Mouse (Mus musculus) heart, postnatal 36 days (tissue): Measurements from ENCODE around the gene Lbp. TPM values are rescaled to one million over a fixed set of nuclear protein-coding genes. Genes with fewer than 3 reads are reported as not detected.

Experiments
- total RNA-seq, 2 experiments: library from RNA; stranded (reverse); gene quantifications; 2 replicates each; pipeline ENCODE4 v1.2.3; 2021

Gene Lbp
- total RNA-seq, 2 experiments from 2014 or later = 6.8 to 7.2 TPM

Other genes with a start within 250 kb of the Lbp start
- gene Tgm2, start 160.1 kb upstream of the Lbp start, total RNA-seq = 100 to 1,000 TPM; 237 to 310 TPM
- gene D630003M21Rik, start 77.3 kb upstream of the Lbp start, total RNA-seq = 1 to 10 TPM; 5.6 to 6.2 TPM
- not detected for gene Bpi, start 48.4 kb upstream of the Lbp start, total RNA-seq
- not detected for gene Snhg11, start 69.1 kb downstream of the Lbp start, total RNA-seq
- gene Ralgapb, start 103.4 kb downstream of the Lbp start, total RNA-seq = 10 to 100 TPM; 33.1 to 34.6 TPM
- gene Adig, start 196.1 kb downstream of the Lbp start, total RNA-seq = 1 to 10 TPM; 3.0 to 3.7 TPM
- not detected for gene Arhgap40, start 206.3 kb downstream of the Lbp start, total RNA-seq